Mouse (Mus musculus) lung, adult 2 months (tissue): Measurements from ENCODE around the gene Gpc6. TPM values are rescaled to one million over a fixed set of nuclear protein-coding genes. Genes with fewer than 3 reads are reported as not detected.

Experiments
- DNase-seq: peaks from one replicate; pipeline ENCODE4 v3.0.0; 2022
- H3K4me1 ChIP-seq: fragments of 200-500 bp; 2 replicates; pipeline ENCODE4 v1.6.1; 2011; ENCODE audit warnings: low read length; ENCODE audit not compliant: control insufficient read depth, insufficient read depth
- H3K4me3 ChIP-seq: fragments of 200-500 bp; replicated peaks from 2 replicates; pipeline ENCODE3; 2011; ENCODE audit warnings: low read depth, mild to moderate bottlenecking, control low read depth, low read length; ENCODE audit errors: extremely low read depth
- CTCF ChIP-seq: fragments of 200-500 bp; IDR thresholded peaks from 2 replicates; pipeline ENCODE4 v1.5.1; 2011; ENCODE audit warnings: mild to moderate bottlenecking, low read length, control low read depth; ENCODE audit not compliant: insufficient read depth
- POLR2A ChIP-seq: fragments of 200-500 bp; IDR thresholded peaks from 2 replicates; pipeline ENCODE4 v1.6.1; 2011; ENCODE audit warnings: low read depth, mild to moderate bottlenecking, control low read depth, low read length, borderline replicate concordance; ENCODE audit errors: extremely low read depth
- WGBS: fragments of 180-500 bp; shearing (Covaris S2); methylation state at CpG from one replicate; pipeline ENCODE4 v1.1.7; 2018; 5-methylcytosine and 5-hydroxymethylcytosine counted together
- polyA plus RNA-seq: library from polyadenylated mRNA; depleted of rRNA; stranded (reverse); fragments of >200 nt; gene quantifications from 2 replicates; pipeline ENCODE4 v1.2.3, GENCODE M21; 2012

Gene Gpc6
- polyA plus RNA-seq, 1 experiment = 2.4 TPM

- WGBS = 63% methylated on average over 4 of the region's 4 CpGs
Measured at GRCm38 (mm10) chr14:117962453-117962852, 1037.3 kb downstream of the Gpc6 start.

GRCm38 (mm10) chr14:117972576-117972975 lies 1047.5 kb downstream of the Gpc6 start:
- H3K4me3 ChIP-seq = no peak overlapping the region
- WGBS = 89% methylated on average over 5 of the region's 5 CpGs
- DNase-seq = no peak
- H3K4me1 ChIP-seq = no peaks in the 10 kb centered on the region
- no peak for TF ChIP-seq CTCF
- TF ChIP-seq POLR2A = no peak

More at GRCm38 (mm10) chr14:117962453-117962852, 1037.3 kb downstream of the Gpc6 start:
- DNase-seq = no peak
- TF ChIP-seq CTCF (peak; percentile 67), POLR2A (no peak)
- Histone ChIP-seq H3K4me3 (no peak overlapping the region), H3K4me1 (no peaks in the 10 kb centered on the region)

- no peak for DNase-seq
- Histone ChIP-seq H3K4me3 (no peak overlapping the region), H3K4me1 (no peaks in the 10 kb centered on the region)
- 82% methylated on average over 10 of the region's 10 CpGs for WGBS
- TF ChIP-seq POLR2A (no peak), CTCF (no peak)
Measured at GRCm38 (mm10) chr14:117981532-117981931, 1056.4 kb downstream of the Gpc6 start.

- DNase-seq = no peak
- H3K4me1 ChIP-seq = no peaks in the 10 kb centered on the region
- WGBS = 82% methylated on average over 10 of the region's 10 CpGs
- H3K4me3 ChIP-seq = no peak overlapping the region
- TF ChIP-seq POLR2A (no peak), CTCF (no peak)
Measured at GRCm38 (mm10) chr14:117988444-117988843, 1063.3 kb downstream of the Gpc6 start.

GRCm38 (mm10) chr14:117990203-117990602 lies 1065.1 kb downstream of the Gpc6 start:
- TF ChIP-seq CTCF (no peak), POLR2A (no peak)
- 60% methylated on average over 8 of the region's 8 CpGs for WGBS
- H3K4me1 ChIP-seq = no peaks in the 10 kb centered on the region
- no peak for DNase-seq
- H3K4me3 ChIP-seq = no peak overlapping the region

- H3K4me3 ChIP-seq = no peak overlapping the region
- H3K4me1 ChIP-seq = no peaks in the 10 kb centered on the region
- no peak for DNase-seq
- WGBS = 56% methylated on average over 8 of the region's 8 CpGs
- TF ChIP-seq CTCF (no peak), POLR2A (no peak)
Measured at GRCm38 (mm10) chr14:117992600-117993256, 1067.6 kb downstream of the Gpc6 start.

- 85% methylated on average over 6 of the region's 6 CpGs for WGBS
- TF ChIP-seq CTCF (no peak), POLR2A (no peak)
Measured at GRCm38 (mm10) chr14:117993845-117994244, 1068.7 kb downstream of the Gpc6 start.

GRCm38 (mm10) chr14:118004434-118004833 lies 1079.3 kb downstream of the Gpc6 start:
- Histone ChIP-seq H3K4me1 (peaks cover 5% of the 10 kb centered on the region), H3K4me3 (no peak overlapping the region)
- DNase-seq = no peak
- WGBS = 89% methylated on average over 10 of the region's 10 CpGs
- TF ChIP-seq CTCF = no peak
- no peak for TF ChIP-seq POLR2A

More at GRCm38 (mm10) chr14:117993845-117994244, 1068.7 kb downstream of the Gpc6 start:
- H3K4me1 ChIP-seq = no peaks in the 10 kb centered on the region
- H3K4me3 ChIP-seq = no peak overlapping the region
- no peak for DNase-seq

- WGBS = 5% methylated on average over 5 of the region's 5 CpGs
- Histone ChIP-seq H3K4me1 (peaks cover 5% of the 10 kb centered on the region), H3K4me3 (no peak overlapping the region)
- peak; percentile 15 for DNase-seq
- TF ChIP-seq CTCF (peak; percentile 30; the same call in 1 of the 2 replicates), POLR2A (no peak)
Measured at GRCm38 (mm10) chr14:118005697-118006096, 1080.6 kb downstream of the Gpc6 start.

GRCm38 (mm10) chr14:118009541-118009940 lies 1084.4 kb downstream of the Gpc6 start:
- no peaks in the 10 kb centered on the region for H3K4me1 ChIP-seq
- H3K4me3 ChIP-seq = no peak overlapping the region
- 62% methylated on average over 9 of the region's 9 CpGs for WGBS
- TF ChIP-seq CTCF = no peak
- no peak for TF ChIP-seq POLR2A
- no peak for DNase-seq
